Mouse (Mus musculus): ENCODE measurements at regions not wholly inside any gene's neighbourhood (a gene's known extent, or its start where the extent isn't known, plus 50 kb on each side); places are given as distances from the start of the nearest gene placed in this dataset.

DNA sequence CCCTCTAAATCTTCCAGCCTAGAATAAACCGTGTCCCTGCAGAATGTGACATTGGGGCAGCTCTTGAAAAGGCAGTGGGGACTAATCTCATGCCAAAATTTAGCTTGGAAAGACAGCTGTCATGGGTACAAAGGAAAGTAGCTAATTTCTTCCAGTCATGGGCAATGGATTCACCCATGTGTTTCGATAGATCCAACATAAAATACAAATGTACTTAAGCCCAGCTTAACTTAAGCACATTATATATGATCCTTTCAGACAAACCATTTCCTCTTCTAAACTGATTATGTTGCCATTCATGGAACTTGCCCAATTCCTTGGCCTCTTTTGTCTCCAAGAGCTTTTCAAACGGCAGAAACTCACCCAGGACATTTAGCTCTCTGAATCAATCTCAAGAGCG lies 970.5 kb downstream of the Defb40 start:
- no peak for DNase-seq (ENCODE audit: low read depth, low spot score)

DNA sequence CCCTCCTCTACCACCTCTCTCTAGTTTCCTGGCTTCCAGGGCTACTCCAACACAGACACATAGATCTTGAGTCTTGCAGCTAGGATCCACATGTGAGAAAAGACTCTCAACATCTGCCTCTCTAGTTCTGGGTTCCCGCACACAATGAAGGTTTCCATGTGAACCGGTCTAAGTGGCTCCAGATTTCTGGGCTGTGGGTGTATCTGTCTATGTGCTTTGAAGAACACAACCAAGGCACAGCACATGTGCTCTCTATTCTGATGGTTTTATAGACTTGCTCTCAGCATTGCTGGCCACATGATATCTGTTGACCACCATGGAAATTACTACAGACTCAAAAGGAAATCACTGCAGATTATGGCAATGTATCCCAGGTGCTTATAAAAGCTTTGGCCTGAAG lies 972.4 kb downstream of the Defb40 start:
- no peak for DNase-seq (ENCODE audit: low read depth, low spot score)

DNA sequence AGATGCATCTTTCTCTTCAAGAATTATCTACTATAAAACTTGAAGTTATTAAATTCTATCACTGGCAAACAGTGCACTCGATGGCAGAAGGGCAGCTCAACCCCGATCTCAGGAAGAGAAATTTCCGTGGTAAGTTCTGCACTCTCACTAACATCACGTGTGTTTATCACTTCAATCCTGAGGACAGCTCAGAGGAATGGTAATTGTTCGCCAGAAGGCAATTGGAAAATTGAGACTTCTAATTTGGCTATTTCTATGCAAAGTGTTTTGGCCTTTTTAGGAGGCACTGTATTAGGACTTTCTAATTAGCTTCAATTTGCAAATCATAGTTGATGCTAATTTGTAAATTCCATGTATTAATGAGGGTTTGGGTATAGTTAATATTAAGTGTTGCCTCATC lies 977.3 kb downstream of the Defb40 start:
- no peak for DNase-seq (ENCODE audit: low read depth, low spot score)

DNA sequence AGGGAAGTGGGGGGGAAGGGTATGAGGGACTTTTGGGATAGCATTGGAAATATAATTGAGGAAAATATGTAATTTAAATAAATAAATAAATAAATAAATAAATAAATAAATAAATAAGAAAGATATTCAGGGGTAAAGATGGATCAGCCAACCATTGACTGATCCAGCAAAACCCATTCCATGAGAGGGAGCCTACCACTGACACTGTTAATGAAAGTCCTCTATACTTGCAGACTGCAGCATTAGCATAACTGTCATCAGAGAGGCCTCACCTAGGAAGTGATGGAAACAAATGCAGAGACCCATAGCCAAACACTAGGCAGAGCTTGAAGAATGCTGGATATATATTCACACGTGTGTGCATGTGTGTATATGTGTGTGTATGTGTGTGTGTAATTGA lies 993.3 kb downstream of the Defb40 start:
- no peak for DNase-seq (ENCODE audit: low read depth, low spot score)

DNA sequence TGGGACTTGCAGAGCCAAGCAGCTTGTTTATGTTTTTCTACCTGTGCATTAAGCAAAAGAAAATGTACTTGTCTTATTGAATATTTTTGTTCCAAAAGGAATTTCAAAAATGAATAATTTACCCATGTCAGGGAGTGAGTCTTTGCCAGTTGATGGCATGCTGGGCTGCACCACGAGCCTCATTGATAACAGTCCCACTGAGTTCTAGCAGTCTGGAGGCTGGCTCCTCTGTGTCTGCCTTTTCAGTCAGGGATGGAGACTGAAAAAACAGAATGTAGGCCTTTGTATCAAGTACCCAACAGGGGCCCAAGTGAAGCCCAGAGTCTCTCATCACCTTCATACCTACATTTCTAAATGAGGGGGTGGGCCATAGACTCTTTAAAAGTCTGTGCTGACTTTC lies 1029.2 kb downstream of the Defb40 start:
- DNase-seq (ENCODE audit: low read depth, low spot score), result no peak

DNA sequence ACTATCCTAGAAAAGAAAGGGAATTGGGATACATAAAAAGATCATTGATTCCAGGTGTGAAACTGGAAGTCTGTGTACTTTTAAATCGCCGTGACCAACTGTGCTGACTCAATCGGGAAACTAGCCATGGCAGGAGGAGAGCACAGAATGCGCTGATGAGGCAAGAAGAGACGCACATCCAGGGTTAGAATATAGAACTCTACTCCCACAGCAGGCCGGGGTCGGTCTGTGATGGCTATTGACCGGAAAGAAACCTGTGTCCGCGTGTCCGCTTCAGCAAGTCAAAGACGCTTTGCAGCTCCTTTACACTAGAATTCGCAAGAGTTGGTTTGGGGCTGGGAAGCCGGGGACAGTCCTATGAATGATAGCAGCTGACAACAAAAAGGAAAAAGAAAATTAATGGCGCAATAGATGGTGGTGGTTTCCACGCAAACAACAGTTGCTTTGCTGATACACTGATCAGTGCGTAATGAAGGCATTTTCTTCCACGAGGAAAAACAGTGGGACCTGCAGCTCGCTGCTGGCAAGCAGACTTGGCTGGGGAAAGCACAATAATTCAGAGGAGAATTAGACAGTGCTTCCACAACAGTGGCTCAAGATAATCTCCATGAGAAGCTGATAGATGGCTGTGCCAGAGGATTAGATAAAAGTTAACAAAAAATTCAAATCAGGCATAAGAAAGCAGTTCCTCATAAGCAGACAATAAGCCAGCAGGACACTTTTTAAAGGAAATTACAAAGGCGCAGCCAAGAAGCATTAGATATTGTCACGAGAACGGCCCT lies 1029.8 kb downstream of the Defb40 start:
- no peak for DNase-seq (ENCODE audit: low read depth, low spot score)

DNA sequence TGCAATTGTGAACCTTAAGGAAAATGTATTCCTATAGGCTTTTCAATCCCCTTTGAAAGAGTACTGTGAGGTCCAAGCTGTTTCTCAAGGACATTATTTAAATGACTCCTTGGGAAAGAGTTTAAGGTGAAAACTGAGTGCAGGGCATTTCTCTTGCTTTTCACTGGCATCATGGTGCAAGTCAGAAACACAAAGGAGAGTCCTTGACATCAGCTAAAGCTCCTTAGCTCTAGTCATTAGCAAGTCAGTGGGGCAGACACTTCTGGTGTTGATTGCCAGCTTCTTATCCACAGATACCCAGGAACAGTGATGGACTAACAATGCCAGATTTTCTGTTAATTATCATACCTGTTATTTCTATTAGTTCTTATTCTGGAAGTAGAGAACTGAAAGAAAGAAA lies 1043.4 kb downstream of the Defb40 start:
- DNase-seq (ENCODE audit: low read depth, low spot score), result peak; percentile 9

DNA sequence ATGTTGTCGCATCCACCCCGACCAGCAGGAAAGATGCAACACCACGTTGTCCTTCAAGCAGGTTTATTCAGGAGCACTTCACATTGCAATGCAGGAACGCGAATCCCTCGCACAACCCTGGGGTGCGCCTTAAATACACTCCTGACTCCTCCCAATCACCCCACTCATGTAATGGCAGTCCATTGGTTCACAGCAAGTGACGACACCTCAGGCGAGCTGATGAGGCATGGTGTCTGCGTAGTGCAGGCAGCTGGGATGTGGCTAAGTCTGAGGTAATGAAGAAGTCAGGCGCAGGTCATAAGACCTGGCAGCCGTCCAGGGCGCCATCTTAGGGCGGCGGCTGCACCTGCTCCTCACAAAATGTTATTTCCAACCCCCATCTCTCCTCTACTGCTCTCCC lies 1068.7 kb downstream of the Defb40 start:
- peak; percentile 75 for DNase-seq (ENCODE audit: low read depth, low spot score)

DNA sequence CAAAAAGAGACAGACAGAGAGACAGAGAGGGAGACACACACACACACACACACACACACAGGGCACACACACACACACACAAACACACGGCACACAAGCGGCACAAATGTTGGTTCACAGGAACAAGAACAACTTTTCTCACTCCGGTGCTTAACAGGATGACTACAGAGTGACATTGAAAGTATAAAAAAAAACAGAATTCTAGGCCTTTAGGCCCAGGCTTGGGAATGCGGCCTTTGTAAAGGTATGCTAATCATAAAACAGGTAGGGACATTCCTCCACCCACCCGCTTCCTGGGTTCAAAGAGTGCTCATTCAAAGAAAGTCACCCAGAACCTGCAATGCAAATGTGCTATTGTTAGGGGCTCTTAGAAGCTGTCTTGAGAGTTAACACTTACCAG lies 1089.5 kb downstream of the Defb40 start:
- DNase-seq (ENCODE audit: low read depth, low spot score), result peak; percentile 81

DNA sequence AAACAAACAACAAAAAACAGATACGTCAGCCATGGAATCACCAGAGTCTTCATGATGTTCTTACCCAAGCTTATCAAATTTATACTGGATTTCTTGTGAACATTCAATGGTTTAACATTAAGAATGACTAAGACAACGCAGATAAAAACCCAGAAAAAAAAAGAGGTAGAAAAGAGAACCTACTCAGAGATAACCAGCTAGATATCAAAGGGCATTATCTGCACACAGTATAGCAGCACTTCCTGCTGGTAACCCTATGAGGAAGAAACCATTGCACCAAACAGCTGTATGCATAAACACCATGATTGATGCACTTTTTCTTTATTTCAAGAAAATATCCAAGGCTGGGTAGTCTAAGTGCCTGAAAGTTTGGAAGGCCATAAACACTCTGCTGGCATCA lies 1114.7 kb downstream of the Defb40 start:
- DNase-seq (ENCODE audit: low read depth, low spot score), result no peak
